Mouse (Mus musculus) layer of hippocampus, adult 9-11 months (tissue): Measurements from ENCODE around the gene Casz1.

Experiments
- DNase-seq: peaks from one replicate; pipeline ENCODE4 v3.0.0; 2022

The Casz1 gene

DNA sequence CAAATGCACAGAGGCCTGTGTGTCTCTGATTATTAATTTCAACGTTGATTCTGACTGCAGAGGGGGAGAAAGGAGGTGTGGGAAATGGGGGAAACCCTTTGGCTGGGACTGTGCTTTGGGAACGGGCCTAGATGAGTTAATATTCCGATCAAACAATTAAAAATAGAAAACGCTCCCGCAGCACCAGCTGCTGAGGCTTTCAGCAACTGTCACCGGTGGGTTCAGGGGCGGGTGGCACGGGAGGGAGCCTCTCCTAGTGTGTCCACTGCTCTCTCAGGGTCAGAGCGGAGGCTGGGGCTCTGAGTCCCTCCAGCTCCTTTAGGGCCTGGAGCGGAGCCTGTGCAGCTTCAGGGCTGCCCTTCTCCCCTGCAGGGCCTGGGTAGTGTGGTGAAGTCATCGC, 105.3 kb downstream of the Casz1 start:
- DNase-seq, result no peak

DNA sequence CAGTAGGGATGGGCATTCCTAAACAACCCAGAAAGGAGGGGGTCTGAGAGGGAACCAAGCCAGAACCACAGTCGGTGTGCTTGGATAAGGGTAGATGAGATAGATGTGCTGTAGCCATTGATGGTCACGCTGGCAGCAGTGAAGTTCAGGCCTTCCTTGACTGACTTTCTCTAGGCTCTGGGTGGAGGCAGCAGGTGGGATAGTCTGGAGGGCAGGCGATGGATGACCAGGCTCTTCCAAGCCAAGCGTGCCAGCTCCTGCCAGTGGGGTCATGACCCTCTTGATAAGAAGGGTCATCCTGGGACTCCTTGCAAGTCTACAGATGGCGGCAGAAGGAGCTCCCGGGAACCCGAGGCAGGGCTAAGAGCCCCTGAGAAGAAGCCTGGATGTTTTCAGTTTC, 107.9 kb downstream of the Casz1 start:
- DNase-seq, result no peak

GRCm38 (mm10) chr4:148912826-148913590, 108.8 kb downstream of the Casz1 start:
- DNase-seq, result no peak

- DNase-seq, result no peak
Observed at GRCm38 (mm10) chr4:148914863-148915622, 110.8 kb downstream of the Casz1 start.

DNA sequence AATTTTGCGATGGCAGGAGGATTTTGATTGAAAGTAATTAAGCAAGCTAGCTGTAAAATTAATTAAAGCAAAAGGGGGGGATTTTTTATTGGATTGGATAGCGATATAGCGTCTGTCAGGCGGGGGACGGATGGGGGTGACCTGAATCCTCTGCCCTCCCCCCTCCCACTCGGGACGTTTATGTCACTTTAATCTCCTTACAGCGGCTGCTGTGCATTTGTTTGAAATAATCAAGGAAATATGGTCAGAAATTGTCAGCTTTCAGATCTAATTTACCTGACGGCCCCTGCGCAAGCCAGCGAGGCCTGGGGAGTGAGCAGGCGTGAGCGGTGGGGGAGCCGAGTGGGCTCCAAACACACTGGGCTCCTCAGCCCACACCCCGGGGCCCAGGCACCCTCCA, 111.6 kb downstream of the Casz1 start:
- no peak for DNase-seq

GRCm38 (mm10) chr4:148918707-148919447, 114.6 kb downstream of the Casz1 start:
- DNase-seq, result no peak

GRCm38 (mm10) chr4:148920610-148921009, 116.4 kb downstream of the Casz1 start:
- no peak for DNase-seq

GRCm38 (mm10) chr4:148922221-148922700, 118.0 kb downstream of the Casz1 start:
- no peak for DNase-seq

DNA sequence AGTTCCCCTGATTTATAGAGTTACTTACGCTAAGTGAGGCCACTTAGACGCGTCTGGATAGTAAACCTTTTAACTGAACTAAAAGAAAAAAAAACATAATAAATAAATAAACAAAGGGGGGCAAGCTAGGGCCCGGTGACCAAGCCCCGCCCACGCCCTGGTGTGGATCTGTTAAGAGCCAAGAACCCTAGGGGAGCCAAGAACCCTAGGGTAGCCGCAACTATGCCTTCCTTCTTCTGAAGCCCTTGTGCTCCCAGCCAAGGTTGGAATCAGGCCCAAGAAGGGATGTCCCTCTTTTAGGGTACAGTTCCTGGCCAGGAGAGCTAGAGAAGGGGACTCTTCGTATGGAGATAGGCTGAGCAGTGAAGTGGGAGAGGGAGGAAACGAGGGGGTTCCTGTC, 119.2 kb downstream of the Casz1 start:
- no peak for DNase-seq

GRCm38 (mm10) chr4:148923976-148924375, 119.7 kb downstream of the Casz1 start:
- no peak for DNase-seq

DNA sequence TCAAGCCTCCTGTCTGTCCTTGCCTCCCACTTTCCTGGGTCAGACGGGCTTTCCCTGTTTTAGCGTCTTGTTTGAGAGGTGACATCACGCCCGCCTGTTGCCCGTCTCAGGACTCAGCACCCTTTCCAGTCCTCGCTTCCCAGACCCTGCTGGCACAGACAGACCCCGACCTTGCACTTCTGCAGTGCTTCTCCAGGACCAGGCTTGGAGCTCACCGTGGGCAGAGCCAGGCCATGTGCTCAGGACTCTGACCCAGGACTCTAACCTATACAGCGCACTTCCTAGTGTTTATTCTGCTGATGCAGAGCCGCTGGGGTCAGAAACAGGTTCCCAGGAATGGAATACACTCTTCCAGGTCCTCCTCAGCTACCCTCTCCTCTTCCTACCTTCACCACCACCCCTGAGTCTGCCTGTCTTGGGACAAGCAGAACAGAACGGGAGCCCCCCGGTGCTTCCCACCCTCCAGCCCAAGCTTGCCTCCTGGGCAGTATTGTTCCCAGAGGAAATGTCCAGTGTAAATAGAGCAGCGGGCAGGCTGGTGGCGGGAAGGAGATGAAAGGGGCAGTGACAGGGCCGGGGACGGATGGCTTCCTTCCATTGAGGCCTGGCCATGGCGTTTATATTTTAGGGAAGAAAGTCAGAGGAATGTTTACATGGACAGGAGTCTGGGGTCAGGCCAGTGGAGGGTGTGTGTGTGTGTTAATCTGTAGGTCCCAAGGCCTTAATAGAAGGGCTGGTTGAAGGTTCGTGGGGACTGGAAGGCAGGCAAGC, 121.5 kb downstream of the Casz1 start:
- no peak for DNase-seq

DNA sequence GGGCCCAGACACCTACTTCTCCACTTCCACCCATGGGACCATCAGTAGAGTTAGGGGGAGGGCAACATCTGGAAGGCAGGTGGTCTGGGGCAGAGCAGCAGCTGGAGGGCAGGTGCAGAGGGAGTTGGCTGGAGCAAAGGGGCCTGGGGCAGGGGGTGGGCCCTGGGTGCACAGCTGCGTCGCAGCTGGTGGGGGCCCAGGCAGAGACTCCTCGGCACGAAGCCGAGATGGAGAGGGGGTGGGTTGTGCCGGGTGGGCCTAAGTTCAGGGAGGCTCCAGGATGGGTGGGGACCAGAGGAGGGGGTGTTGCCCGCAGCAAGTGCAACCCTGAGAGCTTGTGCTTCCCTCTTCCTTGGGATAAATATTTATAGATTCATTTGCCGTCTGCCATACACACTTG, 122.2 kb downstream of the Casz1 start:
- no peak for DNase-seq

DNA sequence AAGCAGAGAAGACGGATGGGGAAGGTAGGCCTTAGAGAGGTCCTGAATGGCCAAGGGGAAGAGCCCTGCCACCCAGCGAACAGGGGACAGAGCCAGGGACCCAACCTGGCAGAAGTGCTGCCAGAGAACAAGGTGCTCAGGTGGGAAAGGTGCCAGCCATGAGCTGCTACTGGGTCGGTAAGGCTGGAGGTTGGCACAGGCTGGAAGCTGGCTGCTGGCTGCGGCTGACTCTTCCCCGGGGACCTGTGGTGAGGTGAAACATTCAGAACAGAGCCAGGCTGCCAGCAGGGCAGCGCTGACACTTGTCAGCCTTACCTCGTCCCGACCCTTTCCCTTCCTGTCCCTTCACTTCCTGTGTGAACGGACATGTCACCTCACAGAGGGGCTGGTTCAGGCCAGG, 124.1 kb downstream of the Casz1 start:
- DNase-seq, result no peak

- DNase-seq, result no peak
Observed at GRCm38 (mm10) chr4:148928876-148929275, 124.6 kb downstream of the Casz1 start.

- DNase-seq, result no peak
Observed at GRCm38 (mm10) chr4:148930721-148931229, 126.5 kb downstream of the Casz1 start.

GRCm38 (mm10) chr4:148933109-148933508, 128.9 kb downstream of the Casz1 start:
- no peak for DNase-seq

DNA sequence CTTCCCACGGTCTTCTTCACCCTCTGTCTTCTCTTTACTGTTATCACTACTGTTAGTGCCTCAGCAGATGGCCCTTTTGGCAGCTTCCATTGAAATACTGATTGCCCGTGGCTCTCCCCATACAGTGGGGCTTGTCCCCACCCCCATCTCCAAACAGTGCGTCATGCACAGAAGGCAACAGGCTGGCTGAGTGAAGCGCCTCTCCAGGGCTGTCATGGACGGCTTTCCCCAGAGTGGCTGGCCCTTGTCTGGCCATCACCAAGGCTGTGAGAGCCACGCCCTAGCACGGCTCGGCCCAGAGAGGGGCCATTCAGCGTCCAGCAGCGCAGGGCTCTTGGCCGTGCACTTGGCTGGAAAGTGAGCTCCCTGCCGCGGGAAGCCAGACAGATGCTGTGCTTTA, 131.0 kb downstream of the Casz1 start:
- DNase-seq, result peak; percentile 78

DNA sequence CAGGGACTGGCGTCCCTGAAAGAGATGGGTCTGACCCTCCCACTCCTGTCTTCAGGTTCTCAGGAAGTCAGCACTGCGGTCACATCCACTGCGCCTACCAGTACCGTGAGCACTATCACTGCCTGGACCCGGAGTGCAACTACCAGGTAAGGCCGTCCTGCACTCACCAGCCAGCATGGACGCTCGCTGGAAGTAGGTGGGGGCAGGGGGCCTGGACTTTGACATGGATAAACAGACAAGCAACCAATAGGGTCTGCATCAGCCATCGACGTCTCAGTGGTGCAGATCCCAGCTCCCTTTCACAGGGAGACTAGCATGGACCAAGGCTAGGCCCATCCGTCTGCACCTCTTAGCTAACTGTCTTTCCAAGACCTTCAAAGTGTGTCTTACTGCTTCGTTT, 131.9 kb downstream of the Casz1 start:
- DNase-seq, result no peak

DNA sequence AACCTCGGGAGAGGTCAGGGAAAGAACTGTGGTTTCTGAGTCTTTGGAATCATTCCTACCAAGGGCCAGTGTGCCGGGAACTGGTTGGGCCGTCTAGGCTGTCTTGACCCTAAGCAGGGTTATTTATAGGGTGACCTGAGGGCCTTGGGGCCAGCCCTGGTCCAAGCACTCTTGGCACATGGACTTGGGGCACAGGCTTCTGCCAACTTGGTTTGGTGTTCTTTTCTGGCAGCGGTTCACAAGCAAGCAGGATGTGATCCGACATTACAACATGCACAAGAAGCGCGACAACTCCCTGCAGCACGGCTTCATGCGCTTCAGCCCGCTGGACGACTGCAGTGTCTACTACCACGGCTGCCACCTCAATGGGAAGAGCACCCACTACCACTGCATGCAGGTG, 132.5 kb downstream of the Casz1 start:
- no peak for DNase-seq

GRCm38 (mm10) chr4:148938546-148938945, 134.3 kb downstream of the Casz1 start:
- DNase-seq, result no peak

DNA sequence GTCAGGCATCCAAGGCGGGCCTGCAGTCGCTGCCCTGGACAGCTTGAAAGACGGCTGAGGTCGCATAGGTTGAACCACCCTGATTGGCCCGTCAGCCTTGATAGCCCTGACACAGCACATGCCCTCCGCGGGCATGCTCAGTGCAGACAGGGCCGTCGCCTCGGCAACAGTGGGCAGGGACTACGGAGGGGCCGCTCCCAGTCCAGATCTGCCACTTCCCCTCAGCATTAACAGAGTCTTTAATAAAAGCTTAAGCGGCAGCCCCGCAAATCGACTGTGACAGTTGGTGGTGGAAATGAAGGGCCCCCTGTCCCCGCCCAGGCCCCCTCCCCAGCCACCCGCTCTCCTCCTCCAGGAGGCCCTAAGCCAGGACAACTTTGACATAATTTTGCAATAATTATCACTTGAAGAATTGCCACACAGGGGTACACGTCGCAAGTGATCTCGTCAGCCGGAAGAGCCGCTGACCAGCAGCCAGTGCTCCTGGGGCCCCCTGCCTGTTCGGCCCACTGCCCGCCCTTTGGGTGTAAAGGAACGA, 136.5 kb downstream of the Casz1 start:
- peak; percentile 56 for DNase-seq

DNA sequence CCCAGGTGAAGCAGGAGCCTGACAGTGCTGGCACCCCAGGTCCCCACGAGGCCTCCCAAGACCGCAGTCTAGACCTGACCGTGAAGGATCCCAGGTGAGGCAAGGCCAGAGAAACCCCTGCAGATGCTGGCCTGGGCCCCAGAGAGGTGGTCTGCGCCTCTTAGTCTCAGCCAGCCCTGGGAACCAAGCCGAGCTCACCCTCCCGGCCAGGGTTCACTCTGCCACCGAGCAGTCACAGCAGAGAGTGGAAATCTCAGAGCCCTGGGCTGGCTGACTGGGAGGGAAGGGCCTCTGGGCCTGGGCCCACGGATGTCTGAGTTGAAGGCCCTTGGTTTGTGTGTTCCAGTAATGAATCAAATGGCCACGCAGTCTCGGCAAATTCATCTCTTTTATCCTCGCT, 137.1 kb downstream of the Casz1 start:
- DNase-seq, result no peak
